Mouse (Mus musculus) naive thymus-derived CD4-positive, alpha-beta T cell, adult 5 months (primary cell): ENCODE results near the gene Akt3. TPM values are rescaled to one million over a fixed set of nuclear protein-coding genes. Genes with fewer than 3 reads are reported as not detected.

Experiments
- polyA plus RNA-seq: library from polyadenylated mRNA; unstranded; fragments of 100-300 nt; shearing (Covaris generic); gene quantifications from one replicate; pipeline ENCODE4 v1.2.1, GENCODE M21; 2017

Gene Akt3
- polyA plus RNA-seq = 8.4 TPM

DNA sequence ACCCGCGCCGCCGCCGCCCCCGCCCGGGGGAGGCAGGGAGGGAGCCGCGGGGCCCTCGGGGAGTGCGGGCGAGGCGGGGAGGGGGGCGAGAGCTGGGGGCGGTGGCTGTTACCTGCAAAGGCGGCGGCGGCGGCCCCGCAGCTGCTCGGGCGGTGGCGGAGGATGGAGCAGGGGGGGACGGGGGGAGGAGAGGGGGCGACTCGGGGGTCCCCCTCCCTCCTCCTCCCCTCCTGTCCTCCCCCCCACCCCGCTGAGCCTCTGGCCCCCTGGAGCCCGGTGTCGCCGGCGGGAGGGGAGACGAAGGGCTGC is at the start of gene Akt3:
Gene Akt3 (minus strand): TSS at position 170 of the 309 bp plus-strand sequence.

Other genes with a start within 250 kb of the Akt3 start
- 5.4 TPM for gene Zbtb18, start 184.1 kb upstream of the Akt3 start, polyA plus RNA-seq